Mouse (Mus musculus) cerebellum, adult 2 months (tissue): ENCODE measurements around the gene Rora.

ENCODE experiments used
- CTCF ChIP-seq: fragments of 200-500 bp; IDR thresholded peaks from 2 replicates; pipeline ENCODE4 v1.5.1; 2011; ENCODE audit warnings: low read depth, mild to moderate bottlenecking, control low read depth, low read length, moderate library complexity, borderline replicate concordance; ENCODE audit not compliant: insufficient read depth
- POLR2A ChIP-seq: fragments of 200-500 bp; IDR thresholded peaks from 2 replicates; pipeline ENCODE4 v1.6.1; 2011; ENCODE audit warnings: low read length, control low read depth, borderline replicate concordance; ENCODE audit not compliant: insufficient read depth

DNA sequence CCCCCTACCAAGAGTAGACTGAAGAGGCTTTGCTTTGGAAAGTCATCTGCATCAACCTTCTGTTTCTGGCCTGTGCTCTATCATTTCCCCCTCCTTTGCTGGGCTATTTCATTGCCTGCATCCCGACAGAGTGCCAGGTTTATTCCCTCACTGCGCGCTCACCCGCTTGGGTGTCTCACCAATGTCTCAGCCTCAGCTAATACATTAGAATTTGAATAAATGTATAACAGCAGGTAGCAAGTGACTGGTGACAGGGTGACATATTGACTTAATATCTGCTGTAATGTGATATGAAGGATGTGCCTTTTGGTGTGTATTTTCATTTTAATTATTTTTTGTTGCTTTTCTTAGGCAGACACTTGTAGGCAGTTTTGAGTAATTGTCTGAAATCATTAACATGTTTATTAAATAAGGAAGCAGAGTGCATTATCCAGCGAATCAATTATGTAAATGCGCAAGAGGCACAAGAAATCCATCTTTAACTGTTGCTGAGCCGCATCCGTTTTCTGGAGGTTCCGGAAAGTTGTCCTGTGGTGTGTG lies 83.7 kb downstream of the Rora start:
- no peak for TF ChIP-seq CTCF
- no peak for TF ChIP-seq POLR2A
